ENCODE assay signal across 26 mouse cellular contexts in the genomic region with DNA sequence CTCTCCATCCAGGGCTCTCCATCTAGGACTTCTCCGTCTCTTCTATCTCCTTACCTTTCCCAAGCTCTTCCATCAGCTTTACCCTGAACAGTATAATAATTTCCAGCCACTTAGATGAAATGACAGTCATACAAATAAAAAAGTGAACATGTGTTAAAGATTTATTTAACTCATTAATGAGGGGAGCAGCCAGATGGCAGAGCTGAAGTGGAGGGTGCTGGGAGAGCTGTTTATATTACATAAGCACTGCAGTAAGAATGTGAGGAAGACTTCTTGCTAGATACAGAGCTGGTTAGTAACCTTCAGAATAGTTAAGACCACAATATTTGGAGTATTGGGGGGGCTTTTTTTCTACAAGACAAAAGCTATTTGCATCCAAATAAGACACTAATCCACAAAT.
DNase-seq lines count a peak whose midpoint lies in the region; ATAC-seq lines count a peak whose summit lies in the region.
"Had no signal": no experiment of that assay in that cellular context is flagged by ENCODE, and none has a peak within 500 bp of the region (broad histone marks: within the 10 kb centered on the region; RNA-seq: fewer than 3 reads in every experiment).

No protein-coding gene starts in this region.

- DNase-seq in forebrain, embryonic 14.5 days (ENCODE audit: low spot score), result peak; percentile 41
- peak; percentile 36 for DNase-seq in brain, adult 2 months (ENCODE audit: low read depth, low spot score)
- DNase-seq in layer of hippocampus, adult 8-10 months (ENCODE audit: low spot score in 2 of 2), result peak; percentile 37 to 38
- peak; percentile 40 to 48 for DNase-seq in layer of hippocampus, postnatal 36 days
- no peak for DNase-seq in thymus, postnatal 14 days
- no peak for DNase-seq in urinary bladder, postnatal 4 days (ENCODE audit: low spot score in 2 of 2)
- no peak for DNase-seq in spleen, postnatal 4 days (ENCODE audit: low spot score in 2 of 2)
- DNase-seq: adrenal gland, adult 8-10 months; adrenal gland, postnatal 25 days; cerebellum, adult 11 months; cerebellum, adult 2 months; cerebellum, adult 9-11 months; cerebellum, postnatal 25 days; gastrocnemius, postnatal 10 days; gastrocnemius, postnatal 36 days; heart, adult 2 months; heart, postnatal 14 days; heart, postnatal 4 days had no signal

- H3K9ac ChIP-seq in forebrain, embryonic 14.5 days (ENCODE audit: low read length), result no peak overlapping the region
- H3K9ac ChIP-seq in forebrain, embryonic 16.5 days (replicated peaks; ENCODE audit: low read depth, low read length), result no peak overlapping the region
- H3K9ac ChIP-seq: embryonic facial prominence, embryonic 12.5 days; embryonic facial prominence, embryonic 15.5 days; forebrain, embryonic 15.5 days; heart, embryonic 13.5 days; hindbrain, embryonic 14.5 days had no signal

- H3K9me3 ChIP-seq in forebrain, embryonic 14.5 days (replicated peaks; ENCODE audit: control insufficient read depth, low read length), result no peaks in the 10 kb centered on the region
- no peaks in the 10 kb centered on the region for H3K9me3 ChIP-seq in forebrain, embryonic 16.5 days (ENCODE audit: control insufficient read depth, low read length)
- H3K9me3 ChIP-seq: embryonic facial prominence, embryonic 12.5 days; embryonic facial prominence, embryonic 15.5 days; forebrain, embryonic 15.5 days; heart, embryonic 10.5 days; heart, embryonic 13.5 days had no signal

- H3K36me3 ChIP-seq in forebrain, embryonic 14.5 days (ENCODE audit: control insufficient read depth, insufficient read depth, low read length), result no peaks in the 10 kb centered on the region
- no peaks in the 10 kb centered on the region for H3K36me3 ChIP-seq in forebrain, embryonic 16.5 days (ENCODE audit: control insufficient read depth, insufficient read depth)
- H3K36me3 ChIP-seq: embryonic facial prominence, embryonic 12.5 days; embryonic facial prominence, embryonic 15.5 days; forebrain, embryonic 15.5 days; heart, embryonic 10.5 days; heart, embryonic 13.5 days had no signal

- no peak overlapping the region for H3K4me3 ChIP-seq in forebrain, embryonic 14.5 days (ENCODE audit: low read depth, low read length)
- H3K4me3 ChIP-seq in forebrain, embryonic 16.5 days (replicated peaks; ENCODE audit: low read length), result no peak overlapping the region
- H3K4me3 ChIP-seq: embryonic facial prominence, embryonic 12.5 days; embryonic facial prominence, embryonic 15.5 days; forebrain, embryonic 15.5 days; heart, adult 2 months; heart, embryonic 10.5 days; heart, embryonic 13.5 days had no signal

- no peaks in the 10 kb centered on the region for H3K27me3 ChIP-seq in forebrain, embryonic 14.5 days (replicated peaks; ENCODE audit: control insufficient read depth, insufficient read depth, low read length)
- H3K27me3 ChIP-seq in forebrain, embryonic 16.5 days (replicated peaks; ENCODE audit: control insufficient read depth, insufficient read depth, low read length), result no peaks in the 10 kb centered on the region
- H3K27me3 ChIP-seq: embryonic facial prominence, embryonic 12.5 days; embryonic facial prominence, embryonic 15.5 days; forebrain, embryonic 15.5 days; heart, embryonic 13.5 days had no signal

- no peak overlapping the region for H3K27ac ChIP-seq in forebrain, embryonic 14.5 days (ENCODE audit: low read depth, low read length)
- no peak overlapping the region for H3K27ac ChIP-seq in forebrain, embryonic 16.5 days (ENCODE audit: low read length)
- H3K27ac ChIP-seq: embryonic facial prominence, embryonic 12.5 days; forebrain, embryonic 15.5 days; heart, adult 2 months; heart, embryonic 10.5 days; heart, embryonic 13.5 days; hindbrain, embryonic 14.5 days had no signal

- no peak overlapping the region for H3K4me2 ChIP-seq in forebrain, embryonic 14.5 days (ENCODE audit: low read length)
- H3K4me2 ChIP-seq in forebrain, embryonic 16.5 days (ENCODE audit: low read length), result no peak overlapping the region
- H3K4me2 ChIP-seq: embryonic facial prominence, embryonic 12.5 days; embryonic facial prominence, embryonic 15.5 days; forebrain, embryonic 15.5 days; heart, embryonic 13.5 days; hindbrain, embryonic 14.5 days had no signal

- H3K4me1 ChIP-seq in forebrain, embryonic 14.5 days (ENCODE audit: control insufficient read depth, insufficient read depth, low read length), result no peaks in the 10 kb centered on the region
- H3K4me1 ChIP-seq in forebrain, embryonic 16.5 days (replicated peaks; ENCODE audit: control insufficient read depth, insufficient read depth, low read length), result peaks cover 12% of the 10 kb centered on the region; the same call in 1 of the 2 replicates

- 84% methylated on average over 1 of the region's 1 CpGs for WGBS in forebrain, embryonic 14.5 days
- WGBS in forebrain, embryonic 16.5 days, result 75% methylated on average over 1 of the region's 1 CpGs

- ATAC-seq in forebrain, embryonic 14.5 days, result no peak
- ATAC-seq in forebrain, embryonic 16.5 days, result no peak
- ATAC-seq: activated CD4-positive, CD25-positive, alpha-beta regulatory T cell, adult 4 months; forebrain, embryonic 15.5 days had no signal

Comparison
In these comparisons a context has a peak if more than half of its experiments do, and no peak if none do; other contexts are left out.
1. DNase-seq: peak in forebrain, embryonic 14.5 days (single experiment), brain, adult 2 months (single experiment), layer of hippocampus, adult 8-10 months (2 of 2) and layer of hippocampus, postnatal 36 days (2 of 2); none in thymus, postnatal 14 days (single experiment), urinary bladder, postnatal 4 days (0 of 2) and spleen, postnatal 4 days (0 of 2).